Mouse (Mus musculus) kidney, postnatal 0 days (tissue): ENCODE measurements around the gene Zfp354c. TPM values are rescaled to one million over a fixed set of nuclear protein-coding genes. Genes with fewer than 3 reads are reported as not detected.

ENCODE experiments used
- ATAC-seq: fragments of 200-750 bp; cut with Nextera tagmentation; replicated peaks from 2 replicates; pipeline ENCODE4 v1.8.0; 2017; ENCODE audit warnings: low read depth, moderate number of reproducible peaks, moderate TSS enrichment, moderate library complexity; ENCODE audit not compliant: low FRiP score
- DNase-seq: peaks from one replicate; pipeline ENCODE4 v3.0.0-alpha.2; 2016; ENCODE audit warnings: low spot score
- H3K27ac ChIP-seq: fragments of 300-500 bp; sonication (generic); 2 replicates; pipeline ENCODE4 v1.5.1; 2014; ENCODE audit warnings: mild to moderate bottlenecking
- H3K27me3 ChIP-seq: fragments of 300-500 bp; sonication (generic); 2 replicates; pipeline ENCODE4 v1.6.1; 2014; ENCODE audit warnings: low read length, mixed read lengths; ENCODE audit not compliant: insufficient read depth
- H3K36me3 ChIP-seq: fragments of 300-500 bp; sonication (generic); 2 replicates; pipeline ENCODE4 v1.6.1; 2014; ENCODE audit warnings: low read length, mixed read lengths; ENCODE audit not compliant: insufficient read depth
- H3K4me1 ChIP-seq: fragments of 300-500 bp; sonication (generic); replicated peaks from 2 replicates; pipeline ENCODE4 v1.6.1; 2014; ENCODE audit warnings: antibody characterized with exemption, low read length, mixed read lengths; ENCODE audit not compliant: insufficient read depth
- H3K4me2 ChIP-seq: fragments of 300-500 bp; sonication (generic); 2 replicates; pipeline ENCODE4 v1.6.1; 2014; ENCODE audit warnings: mild to moderate bottlenecking, low read length, moderate library complexity, mixed read lengths
- H3K4me3 ChIP-seq: fragments of 300-500 bp; sonication (generic); replicated peaks from 2 replicates; pipeline ENCODE4 v1.5.1; 2014; ENCODE audit warnings: low read depth, low read length
- H3K9ac ChIP-seq: fragments of 300-500 bp; sonication (generic); 2 replicates; pipeline ENCODE4 v1.6.1; 2014; ENCODE audit warnings: low read depth, low read length
- H3K9me3 ChIP-seq: fragments of 300-500 bp; sonication (generic); replicated peaks from 2 replicates; pipeline ENCODE4 v1.6.1; 2016; ENCODE audit warnings: low read length, inconsistent platforms, mixed read lengths
- CTCF ChIP-seq: IDR thresholded peaks from 2 replicates; pipeline ENCODE4 v1.5.1; 2016; ENCODE audit warnings: antibody characterized with exemption, low read depth, mild to moderate bottlenecking, moderate library complexity
- WGBS: fragments of 180-500 bp; shearing (Covaris S2); extraction: QIAGEN DNeasy Blood & Tissue Kit; methylation state at CpG from one replicate; pipeline ENCODE4 v1.1.7; 2014; 5-methylcytosine and 5-hydroxymethylcytosine counted together
- polyA plus RNA-seq: library from polyadenylated mRNA; unstranded; fragments of >200 nt; fragmentation: Nextera tagmentation; extraction: Ambion mirVana; gene quantifications from 2 replicates; pipeline ENCODE4 v1.2.1, GENCODE M21; 2015

Zfp354c gene
- 12.8 and 13.1 TPM in 2 replicates for polyA plus RNA-seq

DNA sequence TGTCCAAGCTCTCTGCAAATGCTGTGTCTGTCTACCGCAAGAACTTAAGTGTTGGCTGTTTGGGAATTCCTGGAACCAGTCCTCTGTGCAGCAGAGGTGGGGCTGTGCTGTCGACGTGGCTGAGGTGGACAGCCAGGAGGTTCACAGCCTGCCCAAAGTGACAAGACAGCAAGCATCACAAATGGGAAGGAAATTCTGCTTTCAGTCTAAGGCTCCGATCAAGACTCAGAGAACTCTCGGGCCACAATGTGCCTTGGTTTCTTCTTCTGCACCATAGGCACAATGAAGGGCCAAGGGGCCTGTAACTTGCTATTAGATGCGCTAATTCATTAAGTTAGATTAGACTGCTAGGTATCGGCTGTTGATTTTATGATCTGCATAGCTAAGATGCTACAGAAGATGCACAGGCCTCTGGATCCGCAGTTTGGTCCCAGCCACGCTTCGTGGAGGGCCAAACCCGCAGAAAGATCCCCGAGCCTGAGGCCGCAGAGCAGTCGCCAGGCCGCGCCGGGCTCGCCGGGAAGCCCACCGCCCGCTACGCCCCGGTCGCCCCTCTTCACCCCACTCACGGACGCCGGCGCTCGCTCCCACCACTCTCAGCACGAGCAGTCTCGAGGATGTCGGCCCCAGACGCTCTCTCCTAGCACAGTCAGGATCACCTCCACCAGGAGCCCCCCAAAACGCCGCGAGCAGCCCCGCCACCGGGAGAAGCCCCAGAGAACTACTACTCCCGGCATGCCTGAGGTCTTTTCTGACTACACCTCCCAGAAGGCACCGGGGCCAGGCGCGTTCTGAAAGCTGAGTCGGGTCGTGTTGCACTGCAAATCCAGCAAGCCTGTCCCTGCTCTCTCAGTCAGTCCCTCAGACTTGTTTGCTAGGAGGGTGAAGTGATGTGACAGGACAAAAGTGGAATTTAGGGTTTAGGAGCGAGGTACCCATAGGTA, at the start of gene Zfp354c:
Zfp354c (minus strand) TSS at position 715 of the 944 bp plus-strand sequence.
- Histone ChIP-seq H3K9ac (peak within 1 kb of the TSS; percentile 91), H3K36me3 (peaks cover 8% of the 10 kb centered on the region; the same call in 1 of the 2 replicates), H3K4me2 (peak within 1 kb of the TSS; percentile 79), H3K27me3 (no peaks in the 10 kb centered on the region), H3K9me3 (no peaks in the 10 kb centered on the region), H3K4me3 (peak within 1 kb of the TSS; percentile 96), H3K4me1 (peaks cover 4% of the 10 kb centered on the region; the same call in 1 of the 2 replicates), H3K27ac (peak within 1 kb of the TSS; percentile 47; the same call in 1 of the 2 replicates)
- TF ChIP-seq CTCF, result no peak
- peak; percentile 94 for DNase-seq
- ATAC-seq, result peak; percentile 89
- under 1% methylated on average over 45 of the region's 45 CpGs for WGBS

DNA sequence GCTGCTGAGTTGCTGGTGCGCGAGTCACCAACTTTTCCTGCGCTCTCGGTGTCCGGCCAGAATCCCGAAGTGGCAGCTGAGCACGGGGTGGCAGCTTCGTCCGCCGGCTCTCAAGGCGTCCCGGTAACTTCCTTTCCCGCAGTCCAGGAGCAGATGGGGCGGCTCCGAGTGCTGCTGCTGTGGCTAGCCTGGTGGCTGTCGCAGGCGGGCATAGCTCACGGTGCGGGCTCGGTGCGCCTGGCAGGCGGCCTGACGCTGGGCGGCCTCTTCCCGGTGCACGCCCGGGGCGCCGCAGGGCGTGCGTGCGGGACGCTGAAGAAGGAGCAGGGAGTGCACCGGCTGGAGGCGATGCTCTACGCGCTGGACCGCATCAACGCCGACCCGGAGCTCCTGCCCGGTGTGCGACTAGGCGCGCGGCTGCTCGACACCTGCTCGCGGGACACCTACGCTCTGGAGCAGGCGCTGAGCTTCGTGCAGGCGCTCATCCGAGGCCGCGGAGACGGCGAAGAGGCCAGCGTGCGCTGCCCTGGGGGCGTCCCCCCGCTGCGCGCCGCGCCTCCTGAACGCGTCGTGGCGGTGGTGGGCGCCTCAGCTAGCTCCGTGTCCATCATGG, 23.6 kb upstream of the Zfp354c start:
- H3K9me3 ChIP-seq, result no peaks in the 10 kb centered on the region
- peak overlapping the region; percentile 40 for H3K4me3 ChIP-seq
- ATAC-seq, result peak; percentile 66
- H3K27ac ChIP-seq, result no peak overlapping the region
- peak; percentile 6 for DNase-seq
- H3K4me1 ChIP-seq, result peaks cover 16% of the 10 kb centered on the region; the same call in 1 of the 2 replicates
- H3K4me2 ChIP-seq, result peak overlapping the region; percentile 71
- peaks cover 35% of the 10 kb centered on the region for H3K27me3 ChIP-seq
- 0 out of 2 replicates have a peak overlapping the region, but pooled peaks have one; percentile 31 for H3K9ac ChIP-seq
- H3K36me3 ChIP-seq, result no peaks in the 10 kb centered on the region
- TF ChIP-seq CTCF, result no peak
- under 1% methylated on average over 66 of the region's 72 CpGs for WGBS

DNA sequence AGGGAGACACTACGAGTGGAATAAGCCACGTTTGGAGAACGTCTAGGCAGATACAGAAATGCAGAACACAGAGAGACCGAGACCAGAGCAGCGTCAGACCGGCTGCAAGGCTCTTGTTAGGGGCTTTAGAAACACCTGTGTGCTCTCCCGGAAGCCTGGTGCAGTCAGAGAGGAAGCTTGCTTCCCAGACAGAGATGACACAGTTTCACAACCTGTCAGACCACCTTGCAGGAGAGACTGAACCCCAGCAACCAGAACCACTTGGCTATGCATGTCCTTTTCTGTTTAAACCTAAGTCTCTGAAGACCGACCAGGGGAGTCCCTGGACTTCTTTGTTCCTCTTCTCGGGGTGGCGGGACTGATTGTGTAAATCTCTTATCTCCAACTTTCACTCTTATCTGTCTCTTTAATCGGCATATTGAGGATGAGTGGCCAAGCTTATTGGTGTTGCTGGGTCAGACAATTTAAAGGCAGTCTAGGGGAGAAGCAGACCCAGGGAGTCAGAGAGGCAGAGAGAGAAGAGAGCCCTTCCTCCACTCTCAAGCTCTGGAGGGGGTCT, 22.7 kb upstream of the Zfp354c start, which contains the start of gene Grm6:
Grm6 (plus strand) TSS at position 509 of the 559 bp plus-strand sequence.
- peak within 1 kb of the TSS; percentile 40 for H3K4me3 ChIP-seq
- H3K9ac ChIP-seq, result 0 out of 2 replicates have a peak within 1 kb of the TSS, but pooled peaks have one; percentile 31
- ATAC-seq (no peak), DNase-seq (no peak)
- H3K27ac ChIP-seq, result no peak within 1 kb of the TSS
- H3K4me2 ChIP-seq, result peak within 1 kb of the TSS; percentile 71
- H3K36me3 ChIP-seq, result no peaks in the 10 kb centered on the region
- WGBS, result 1% methylated on average over 11 of the region's 11 CpGs
- H3K9me3 ChIP-seq, result no peaks in the 10 kb centered on the region
- no peak for TF ChIP-seq CTCF
- peaks cover 16% of the 10 kb centered on the region; the same call in 1 of the 2 replicates for H3K4me1 ChIP-seq
- peaks cover 35% of the 10 kb centered on the region for H3K27me3 ChIP-seq

DNA sequence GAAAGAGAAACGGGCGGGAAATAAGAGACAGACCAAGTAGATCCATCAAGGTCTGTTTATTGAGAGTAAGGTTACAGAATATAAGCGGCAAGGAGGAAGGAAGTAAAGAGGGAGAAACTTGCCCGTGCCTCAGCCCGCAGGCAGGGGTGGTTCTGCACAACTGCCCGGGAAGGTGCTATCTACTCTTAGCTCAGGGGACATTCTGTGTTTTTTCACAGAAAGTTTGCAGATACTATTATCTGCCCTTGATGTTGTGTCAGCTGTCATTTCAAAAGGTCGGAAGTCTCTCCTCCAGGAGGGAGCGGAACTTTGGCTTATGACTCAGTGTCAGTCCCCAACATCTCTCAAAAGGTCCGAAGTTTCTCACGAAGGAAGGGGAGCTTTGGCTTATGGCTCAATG, 21.8 kb upstream of the Zfp354c start:
- Histone ChIP-seq H3K36me3 (no peaks in the 10 kb centered on the region), H3K27ac (no peak overlapping the region), H3K4me3 (no peak overlapping the region), H3K4me1 (peaks cover 16% of the 10 kb centered on the region; the same call in 1 of the 2 replicates), H3K9ac (no peak overlapping the region), H3K27me3 (peaks cover 35% of the 10 kb centered on the region), H3K9me3 (no peaks in the 10 kb centered on the region), H3K4me2 (no peak overlapping the region)
- no peak for ATAC-seq
- no peak for TF ChIP-seq CTCF
- no peak for DNase-seq
- WGBS, result 0% methylated on average over 10 of the region's 10 CpGs

DNA sequence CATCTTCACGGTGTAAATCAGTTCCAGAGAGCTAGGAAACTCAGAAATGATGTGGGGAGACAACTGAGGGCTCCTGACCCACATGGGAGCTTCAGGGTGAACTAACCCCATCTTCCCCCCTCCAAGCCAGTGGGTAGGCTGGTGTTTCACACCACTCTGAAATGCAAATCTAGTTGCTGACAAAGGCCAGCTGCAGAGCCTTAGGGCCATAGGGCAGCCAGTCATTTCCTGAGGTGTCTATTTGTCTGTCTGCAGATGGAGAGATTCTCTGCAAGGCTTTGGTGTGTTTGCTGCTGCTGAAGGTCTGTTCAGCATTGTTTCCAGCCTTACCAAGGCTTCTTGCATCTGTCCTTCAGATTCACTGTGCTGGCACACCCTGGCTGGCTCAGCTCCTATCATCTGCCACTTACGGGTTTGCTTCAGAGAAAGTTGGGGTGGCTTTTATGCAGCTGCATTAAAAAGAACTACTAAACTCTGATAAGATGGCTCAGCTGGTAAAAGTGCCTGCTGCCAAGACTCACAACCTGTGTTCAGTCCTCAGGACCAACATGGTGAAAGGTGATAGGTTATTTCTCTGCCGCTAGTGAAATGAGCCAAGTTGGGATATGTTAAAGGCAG, 21.1 kb upstream of the Zfp354c start:
- Histone ChIP-seq H3K27me3 (peaks cover 35% of the 10 kb centered on the region), H3K4me1 (peaks cover 16% of the 10 kb centered on the region; the same call in 1 of the 2 replicates), H3K9ac (no peak overlapping the region), H3K27ac (no peak overlapping the region), H3K4me3 (no peak overlapping the region), H3K4me2 (no peak overlapping the region), H3K9me3 (no peaks in the 10 kb centered on the region), H3K36me3 (no peaks in the 10 kb centered on the region)
- ATAC-seq, result no peak
- DNase-seq, result no peak
- no peak for TF ChIP-seq CTCF
- 35% methylated on average over 3 of the region's 3 CpGs for WGBS

DNA sequence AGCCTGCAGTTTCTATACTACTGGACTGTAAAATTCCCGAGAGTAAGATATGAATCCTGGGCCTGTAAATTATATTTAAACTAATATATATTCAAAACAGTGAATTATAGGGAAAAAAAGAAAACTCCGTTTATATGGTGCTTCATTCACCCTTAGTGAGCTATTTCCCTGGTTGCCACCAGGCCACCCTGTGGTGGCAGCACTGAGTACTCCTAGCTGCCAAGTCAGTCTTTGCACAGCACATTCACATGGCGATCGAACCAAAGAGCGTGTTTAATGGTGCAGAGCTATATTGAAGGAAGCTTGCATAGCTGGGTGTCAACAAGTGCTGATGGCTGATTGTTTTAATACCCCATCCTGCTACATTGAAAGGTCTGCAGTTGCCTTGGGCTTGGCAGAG, 19.5 kb upstream of the Zfp354c start:
- H3K9me3 ChIP-seq, result no peaks in the 10 kb centered on the region
- H3K4me3 ChIP-seq, result no peak overlapping the region
- TF ChIP-seq CTCF, result peak; percentile 63
- H3K36me3 ChIP-seq, result no peaks in the 10 kb centered on the region
- no peak overlapping the region for H3K4me2 ChIP-seq
- WGBS, result 68% methylated on average over 5 of the region's 5 CpGs
- no peak overlapping the region for H3K9ac ChIP-seq
- peak; percentile 4 for DNase-seq
- ATAC-seq, result no peak
- H3K4me1 ChIP-seq, result peaks cover 16% of the 10 kb centered on the region; the same call in 1 of the 2 replicates
- H3K27me3 ChIP-seq, result peaks cover 25% of the 10 kb centered on the region
- H3K27ac ChIP-seq, result no peak overlapping the region
